Mouse (Mus musculus): ENCODE results near the gene Ampd2. TPM values are rescaled to one million over a fixed set of nuclear protein-coding genes. Genes with fewer than 3 reads are reported as not detected.
A peak's percentile ranks its signal among the peaks of the same experiment; 100 is the strongest.

The Ampd2 gene
- polyA plus RNA-seq, 1 experiment, result 48.2 TPM

DNA sequence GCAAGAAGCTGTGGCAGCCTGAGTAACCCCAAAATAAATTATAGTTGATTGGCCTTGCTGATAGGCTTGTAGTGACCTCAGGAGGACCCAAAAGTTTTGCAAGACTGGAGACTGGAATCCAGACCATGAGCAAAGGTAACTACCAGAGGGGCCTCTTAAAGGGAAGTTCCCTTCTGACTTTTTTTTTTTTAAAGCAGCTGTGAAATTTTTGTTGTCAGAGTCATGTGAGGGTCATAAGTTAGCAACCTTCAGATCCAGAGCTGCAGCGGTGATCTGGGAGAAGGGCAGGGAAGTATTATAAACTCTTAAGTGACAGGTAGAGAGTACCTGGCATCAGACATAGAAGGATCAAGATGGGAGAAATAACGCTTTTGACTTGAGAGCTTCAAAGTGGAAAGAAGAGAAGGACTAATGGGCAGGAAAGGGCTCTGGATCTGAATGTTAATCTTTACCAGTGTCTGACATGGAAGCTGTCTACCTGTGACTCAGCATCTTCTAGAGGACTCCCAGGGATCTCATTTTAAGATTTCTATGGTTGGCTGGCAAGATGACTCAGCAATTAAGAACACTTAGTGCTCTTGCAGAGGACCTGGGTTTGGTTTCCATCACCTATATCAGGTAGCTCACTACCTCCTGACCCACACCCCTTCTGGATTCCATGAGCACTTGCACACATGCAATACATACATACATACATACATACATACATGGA lies 39.4 kb downstream of the Ampd2 start:
- Histone ChIP-seq H3K27me3 (ENCODE audit: control insufficient read depth, insufficient read depth, low read length, poor library complexity, severe bottlenecking) (no peaks in the 10 kb centered on the region), H3K4me1 (ENCODE audit: control insufficient read depth, insufficient read depth, low read length) (no peaks in the 10 kb centered on the region), H3K27ac (ENCODE audit: insufficient read depth, low read length) (no peak overlapping the region), H3K9ac (ENCODE audit: low read depth, poor library complexity, severe bottlenecking) (no peak overlapping the region), H3K4me3 (ENCODE audit: low read depth, low read length) (no peak overlapping the region), H3K9me3 (replicated peaks; ENCODE audit: control insufficient read depth, insufficient read depth, low read length, poor library complexity, severe bottlenecking) (no peaks in the 10 kb centered on the region), H3K36me3 (ENCODE audit: control insufficient read depth, insufficient read depth, low read length, poor library complexity, severe bottlenecking) (no peaks in the 10 kb centered on the region)
- no peak for TF ChIP-seq POLR2A (IDR thresholded peaks at IDR 0.05; ENCODE audit: insufficient read depth, low read length)
- TF ChIP-seq CTCF (IDR thresholded peaks at IDR 0.05; ENCODE audit: low read depth, low read length), result no peak
- no peak for TF ChIP-seq EP300 (IDR thresholded peaks at IDR 0.05; ENCODE audit: insufficient read depth, low read depth, low read length)

DNA sequence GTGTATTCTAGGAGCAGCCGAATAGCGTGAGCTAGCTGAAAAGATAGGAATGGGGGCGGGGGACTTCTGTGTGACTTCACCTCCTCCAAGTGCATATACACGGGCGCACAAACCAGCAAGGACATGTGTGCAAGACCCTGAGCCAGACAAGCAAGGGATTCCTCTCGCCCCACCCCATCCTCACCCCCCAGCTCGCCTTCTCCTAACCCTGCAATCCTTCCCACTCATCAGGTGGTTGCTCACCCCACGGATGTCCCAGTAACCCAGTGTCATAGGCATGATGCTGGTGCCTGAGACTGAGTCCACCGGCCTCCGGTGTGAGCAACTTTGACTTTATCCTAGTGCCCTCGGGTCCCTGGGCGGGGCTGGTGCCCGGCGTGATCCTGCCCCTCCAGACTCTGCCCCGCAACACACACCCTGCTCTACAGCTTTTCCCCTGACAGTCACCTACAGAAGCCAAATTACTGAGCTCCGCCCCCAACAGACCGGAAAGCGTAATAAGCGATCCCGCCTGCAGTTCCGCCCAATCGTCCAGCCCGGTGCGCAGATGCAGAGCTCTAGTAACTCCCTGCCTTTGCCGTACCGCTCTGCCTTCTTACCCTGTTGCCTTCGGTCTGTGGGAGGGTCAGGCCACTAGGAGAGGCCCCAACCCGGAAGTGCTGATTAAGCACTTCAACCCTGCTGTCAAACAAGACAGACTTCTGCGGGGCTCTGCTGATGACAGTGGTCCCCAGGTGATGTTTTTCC lies 41.9 kb downstream of the Ampd2 start, which contains the start of gene Gstm4:
Gene Gstm4 (minus strand): TSS at position 501 of the 747 bp plus-strand sequence.
- H3K27ac ChIP-seq (ENCODE audit: insufficient read depth, low read length), result no peak within 1 kb of the TSS

GRCm38 (mm10) chr3:108033156-108033555 lies 53.3 kb downstream of the Ampd2 start:
- Histone ChIP-seq H3K9ac (ENCODE audit: low read depth, poor library complexity, severe bottlenecking) (no peak overlapping the region), H3K4me3 (ENCODE audit: low read depth, low read length) (no peak overlapping the region), H3K4me1 (ENCODE audit: control insufficient read depth, insufficient read depth, low read length) (no peaks in the 10 kb centered on the region), H3K36me3 (ENCODE audit: control insufficient read depth, insufficient read depth, low read length, poor library complexity, severe bottlenecking) (no peaks in the 10 kb centered on the region), H3K27ac (ENCODE audit: insufficient read depth, low read length) (no peak overlapping the region), H3K9me3 (replicated peaks; ENCODE audit: control insufficient read depth, insufficient read depth, low read length, poor library complexity, severe bottlenecking) (no peaks in the 10 kb centered on the region), H3K27me3 (ENCODE audit: control insufficient read depth, insufficient read depth, low read length, poor library complexity, severe bottlenecking) (no peaks in the 10 kb centered on the region)
- TF ChIP-seq CTCF (IDR thresholded peaks at IDR 0.05; ENCODE audit: low read depth, low read length) (no peak), EP300 (IDR thresholded peaks at IDR 0.05; ENCODE audit: insufficient read depth, low read depth, low read length) (no peak), POLR2A (IDR thresholded peaks at IDR 0.05; ENCODE audit: insufficient read depth, low read length) (no peak)

More for the DNA sequence above, 41.9 kb downstream of the Ampd2 start, which contains the start of gene Gstm4:
- Histone ChIP-seq H3K4me3 (ENCODE audit: low read depth, low read length) (peak within 1 kb of the TSS; percentile 78), H3K27me3 (ENCODE audit: control insufficient read depth, insufficient read depth, low read length, poor library complexity, severe bottlenecking) (no peaks in the 10 kb centered on the region), H3K9ac (ENCODE audit: low read depth, poor library complexity, severe bottlenecking) (peak within 1 kb of the TSS; percentile 19), H3K36me3 (ENCODE audit: control insufficient read depth, insufficient read depth, low read length, poor library complexity, severe bottlenecking) (no peaks in the 10 kb centered on the region), H3K4me1 (ENCODE audit: control insufficient read depth, insufficient read depth, low read length) (no peaks in the 10 kb centered on the region), H3K9me3 (replicated peaks; ENCODE audit: control insufficient read depth, insufficient read depth, low read length, poor library complexity, severe bottlenecking) (no peaks in the 10 kb centered on the region)
- TF ChIP-seq EP300 (IDR thresholded peaks at IDR 0.05; ENCODE audit: insufficient read depth, low read depth, low read length) (no peak), CTCF (IDR thresholded peaks at IDR 0.05; ENCODE audit: low read depth, low read length) (no peak), POLR2A (IDR thresholded peaks at IDR 0.05; ENCODE audit: insufficient read depth, low read length) (no peak)

DNA sequence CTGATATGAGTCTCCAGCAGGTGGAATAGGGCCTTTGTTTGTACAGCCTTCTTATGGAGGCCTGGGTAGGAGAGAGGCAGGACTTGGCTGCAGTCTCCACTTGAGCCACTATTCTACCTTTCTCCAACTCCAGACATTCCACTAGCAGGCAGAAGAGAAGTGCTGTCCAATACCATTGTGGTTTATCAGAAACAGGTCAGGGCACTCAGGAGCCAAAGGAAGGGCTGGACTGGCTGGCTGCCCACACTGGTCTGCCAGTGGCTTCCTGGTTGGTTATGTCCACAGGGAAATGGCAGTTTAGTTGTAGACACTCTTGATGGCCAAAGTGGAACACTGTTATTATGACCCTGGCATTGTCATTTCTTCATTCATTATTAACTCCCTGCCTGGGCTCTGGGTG lies 54.3 kb downstream of the Ampd2 start:
- H3K9ac ChIP-seq (ENCODE audit: low read depth, poor library complexity, severe bottlenecking), result no peak overlapping the region
- TF ChIP-seq EP300 (IDR thresholded peaks at IDR 0.05; ENCODE audit: insufficient read depth, low read depth, low read length) (no peak), CTCF (IDR thresholded peaks at IDR 0.05; ENCODE audit: low read depth, low read length) (no peak), POLR2A (IDR thresholded peaks at IDR 0.05; ENCODE audit: insufficient read depth, low read length) (no peak)
- H3K4me3 ChIP-seq (ENCODE audit: low read depth, low read length), result no peak overlapping the region
- H3K36me3 ChIP-seq (ENCODE audit: control insufficient read depth, insufficient read depth, low read length, poor library complexity, severe bottlenecking), result no peaks in the 10 kb centered on the region
- no peaks in the 10 kb centered on the region for H3K4me1 ChIP-seq (ENCODE audit: control insufficient read depth, insufficient read depth, low read length)
- no peaks in the 10 kb centered on the region for H3K27me3 ChIP-seq (ENCODE audit: control insufficient read depth, insufficient read depth, low read length, poor library complexity, severe bottlenecking)
- no peak overlapping the region for H3K27ac ChIP-seq (ENCODE audit: insufficient read depth, low read length)
- H3K9me3 ChIP-seq (replicated peaks; ENCODE audit: control insufficient read depth, insufficient read depth, low read length, poor library complexity, severe bottlenecking), result no peaks in the 10 kb centered on the region

DNA sequence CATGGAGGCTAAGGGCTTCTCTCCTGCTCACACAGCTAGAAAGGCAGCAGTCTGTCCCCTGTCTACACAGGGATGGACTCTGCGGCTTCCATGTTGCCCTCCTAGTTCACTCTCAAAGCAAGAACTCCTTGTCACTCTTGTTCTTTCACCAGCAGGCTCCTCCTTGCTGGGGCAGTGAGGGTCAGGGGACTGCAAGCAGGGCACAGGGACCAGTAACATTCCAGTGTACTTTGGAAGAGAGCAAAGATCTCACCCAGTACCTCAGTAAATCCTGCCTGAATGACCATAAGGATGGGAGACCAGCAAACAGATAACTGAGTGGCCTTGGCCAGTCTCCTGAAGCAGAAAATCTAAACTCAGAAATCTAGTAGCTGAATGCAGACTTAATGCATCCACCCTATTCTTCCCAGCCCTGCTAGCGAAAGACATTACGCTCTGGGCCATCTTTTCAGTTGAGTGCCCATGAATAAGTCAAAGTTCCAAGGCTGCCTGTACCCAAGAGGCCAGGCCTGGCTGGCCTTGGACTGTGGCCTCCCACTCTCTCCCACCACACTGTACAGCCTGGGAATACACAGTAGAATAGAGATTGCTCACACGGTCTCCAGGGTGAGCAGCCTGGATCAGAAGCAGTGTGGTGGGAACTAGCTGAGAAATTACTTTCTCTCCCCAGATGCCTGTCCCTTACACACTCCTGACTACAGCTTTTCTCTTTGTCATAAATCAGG lies 57.6 kb downstream of the Ampd2 start:
- H3K4me1 ChIP-seq (ENCODE audit: control insufficient read depth, insufficient read depth, low read length), result no peaks in the 10 kb centered on the region
- no peaks in the 10 kb centered on the region for H3K9me3 ChIP-seq (replicated peaks; ENCODE audit: control insufficient read depth, insufficient read depth, low read length, poor library complexity, severe bottlenecking)
- no peaks in the 10 kb centered on the region for H3K27me3 ChIP-seq (ENCODE audit: control insufficient read depth, insufficient read depth, low read length, poor library complexity, severe bottlenecking)
- H3K9ac ChIP-seq (ENCODE audit: low read depth, poor library complexity, severe bottlenecking), result no peak overlapping the region
- H3K27ac ChIP-seq (ENCODE audit: insufficient read depth, low read length), result no peak overlapping the region
- TF ChIP-seq EP300 (IDR thresholded peaks at IDR 0.05; ENCODE audit: insufficient read depth, low read depth, low read length) (no peak), CTCF (IDR thresholded peaks at IDR 0.05; ENCODE audit: low read depth, low read length) (no peak), POLR2A (IDR thresholded peaks at IDR 0.05; ENCODE audit: insufficient read depth, low read length) (no peak)
- no peaks in the 10 kb centered on the region for H3K36me3 ChIP-seq (ENCODE audit: control insufficient read depth, insufficient read depth, low read length, poor library complexity, severe bottlenecking)
- H3K4me3 ChIP-seq (ENCODE audit: low read depth, low read length), result no peak overlapping the region
